Comparison of ENCODE assay signal across 8 mouse cellular contexts in genomic region chr9:64277706-64278105, GRCm38 (mm10). TPM values are rescaled to one million over a fixed set of nuclear protein-coding genes. Genes with fewer than 3 reads are reported as not detected.
A peak's percentile ranks its signal among the peaks of the same experiment; 100 is the strongest.
DNase-seq lines count a peak whose midpoint lies in the region; ATAC-seq and TF ChIP-seq lines count a peak whose summit lies in the region.

No protein-coding gene starts in this region.

- peaks cover 8% of the 10 kb centered on the region for H3K4me1 ChIP-seq in heart, embryonic 10.5 days
- peaks cover 0 to 2% of the 10 kb centered on the region in 2 experiments; a peak in 1 of 4 replicates for H3K4me1 ChIP-seq in ES-E14 (ENCODE audit: control insufficient read depth in 2 of 2, insufficient read depth in 2 of 2, low read length in 2 of 2, poor library complexity in 1 of 2)

- H3K9ac ChIP-seq in ES-E14 (ENCODE audit: insufficient read depth, low read depth, low read length, poor library complexity, severe bottlenecking), result no peak overlapping the region

- in situ Hi-C loops in ES-E14 (cut with MboI; ENCODE audit: low sequenced_read_pairs in 2 of 2, unreplicated experiment in 2 of 2), result no loop called here

- H3K36me3 ChIP-seq in heart, embryonic 10.5 days, result no peaks in the 10 kb centered on the region
- H3K36me3 ChIP-seq in ES-E14 (ENCODE audit: control insufficient read depth, insufficient read depth, low read length, poor library complexity, severe bottlenecking), result no peaks in the 10 kb centered on the region
- H3K36me3 ChIP-seq in splenic B cell, adult 2 months (ENCODE audit: control insufficient read depth, insufficient read depth, low read length, poor library complexity, severe bottlenecking), result no peaks in the 10 kb centered on the region

- H3K27ac ChIP-seq in heart, embryonic 10.5 days, result no peak overlapping the region
- no peak overlapping the region for H3K27ac ChIP-seq in ES-E14 (ENCODE audit: insufficient read depth, low read depth, low read length, poor library complexity, severe bottlenecking)

- peak; percentile 47 for ATAC-seq in megakaryocyte progenitor cell, adult 5-6 weeks (replicated peaks; ENCODE audit: poor library complexity)

- no peaks in the 10 kb centered on the region for H3K27me3 ChIP-seq in heart, embryonic 10.5 days (ENCODE audit: insufficient read depth, poor library complexity, severe bottlenecking)
- no peaks in the 10 kb centered on the region for H3K27me3 ChIP-seq in splenic B cell, adult 2 months (ENCODE audit: control insufficient read depth, insufficient read depth, low read length, poor library complexity, severe bottlenecking)

- no peak overlapping the region for H3K4me3 ChIP-seq in heart, embryonic 10.5 days
- no peak overlapping the region for H3K4me3 ChIP-seq in ES-E14 (ENCODE audit: insufficient read depth in 1 of 2, low read depth in 1 of 2, low read length in 2 of 2, poor library complexity in 1 of 2, severe bottlenecking in 1 of 2)

- 63% methylated on average over 8 of the region's 8 CpGs for WGBS in heart, embryonic 10.5 days

- peak; percentile 90 for DNase-seq in heart, adult 11 months
- no peak for DNase-seq in heart, embryonic 10.5 days (ENCODE audit: low spot score)
- DNase-seq in ES-E14 (ENCODE audit: low read depth, low spot score), result peak; percentile 54
- DNase-seq in cerebellum, adult 11-12 months, result peak; percentile 47
- DNase-seq in gastrocnemius, adult 18-20 months (ENCODE audit: low spot score), result peak; percentile 55
- peak; percentile 23 for DNase-seq in layer of hippocampus, adult 9-11 months
- DNase-seq in splenic B cell, adult 2 months (ENCODE audit: low read depth, low spot score), result peak; percentile 86

- no peaks in the 10 kb centered on the region for H3K9me3 ChIP-seq in heart, embryonic 10.5 days
- H3K9me3 ChIP-seq in ES-E14 (ENCODE audit: control insufficient read depth, insufficient read depth, low read depth, low read length), result no peaks in the 10 kb centered on the region

TF ChIP-seq in ES-E14, 5 proteins besides CTCF, POLR2A, EP300 and RAD21:
- 0 out of 2 replicates have a peak, but pooled peaks have one; percentile 15 for TF ChIP-seq ZC3H11A (IDR thresholded peaks at IDR 0.05; ENCODE audit: borderline replicate concordance, low read depth, low read length)
- no peak for TF ChIP-seq ZNF384 (IDR thresholded peaks at IDR 0.05; ENCODE audit: low read depth, low read length)
TF ChIP-seq in ES-E14: peak in this region for 1.

RNA-seq across cellular contexts. Expression of gene Tipin, which starts 3.7 kb away (rescaled TPM):
- polyA plus RNA-seq in heart, embryonic 10.5 days (2016; fragmentation: Nextera tagmentation; extraction: Ambion mirVana), result 170 and 220 TPM in 2 replicates
- 133 and 195 TPM in 2 replicates for total RNA-seq in ES-E14 (2012; rRNA removed)
- total RNA-seq in gastrocnemius, adult 18-20 months (2021), result 10 to 100 TPM; 10.0 to 11.1 TPM
- total RNA-seq in megakaryocyte progenitor cell, adult 5-6 weeks (2015), result 280 and 286 TPM in 2 replicates
- total RNA-seq in megakaryocyte progenitor cell, adult 5-6 weeks (2017), result 316 and 335 TPM in 2 replicates

RNA-seq across cellular contexts. Expression of gene Map2k1, which starts 24.3 kb away (rescaled TPM):
- 108 and 118 TPM in 2 replicates for polyA plus RNA-seq in heart, embryonic 10.5 days (2016; fragmentation: Nextera tagmentation; extraction: Ambion mirVana)
- total RNA-seq in ES-E14 (2012; rRNA removed), result 62.1 and 73.0 TPM in 2 replicates
- total RNA-seq in gastrocnemius, adult 18-20 months (2021), result 10 to 100 TPM; 55.8 to 56.9 TPM
- total RNA-seq in megakaryocyte progenitor cell, adult 5-6 weeks (2015), result 34.0 and 38.3 TPM in 2 replicates
- 47.0 and 54.7 TPM in 2 replicates for total RNA-seq in megakaryocyte progenitor cell, adult 5-6 weeks (2017)

RNA-seq across cellular contexts. Expression of gene Uchl4, which starts 42.7 kb away (rescaled TPM):
- 3.2 TPM in 2 replicates for polyA plus RNA-seq in heart, embryonic 10.5 days (2016; fragmentation: Nextera tagmentation; extraction: Ambion mirVana)
- 0.48 and 0.54 TPM in 2 replicates for total RNA-seq in ES-E14 (2012; rRNA removed)
- total RNA-seq in gastrocnemius, adult 18-20 months (2021), result 1 to 10 TPM; 1.3 to 2.1 TPM
- total RNA-seq in megakaryocyte progenitor cell, adult 5-6 weeks (2015), result 0.62 and 0.88 TPM in 2 replicates
- total RNA-seq in megakaryocyte progenitor cell, adult 5-6 weeks (2017), result 1.1 and 1.4 TPM in 2 replicates

Comparison
In these comparisons a context has a peak if more than half of its experiments do, and no peak if none do; other contexts are left out.
1. RNA of gene Tipin, which starts 3.7 kb away (total RNA-seq): 280 to 335 TPM in megakaryocyte progenitor cell, adult 5-6 weeks and 133 to 195 TPM in ES-E14; 10.0 to 11.1 TPM in gastrocnemius, adult 18-20 months; every median in the first group is over 10 times any median in the second.